Mouse (Mus musculus) kidney, postnatal 14 days (tissue): ENCODE data around the gene Ly6g6e.
"Not testable (repeated sequence)": the region's sequence is repeated elsewhere in the genome, so short reads cannot be mapped to it uniquely, and the experiment has no call there.

ENCODE experiments used
- DNase-seq: peaks from one replicate; pipeline ENCODE4 v3.0.0; 2022; ENCODE audit warnings: mixed read lengths

The Ly6g6e gene

GRCm38 (mm10) chr17:35076507-35077176 is at the start of gene Ly6g6e:
Ly6g6e (plus strand) TSS chr17:35076902.
- DNase-seq = no peak

- no peak for DNase-seq
Observed at GRCm38 (mm10) chr17:35027277-35028068, 49.2 kb upstream of the Ly6g6e start, which contains the start of gene Sapcd1. Sapcd1 (minus strand) TSS chr17:35028016.

DNA sequence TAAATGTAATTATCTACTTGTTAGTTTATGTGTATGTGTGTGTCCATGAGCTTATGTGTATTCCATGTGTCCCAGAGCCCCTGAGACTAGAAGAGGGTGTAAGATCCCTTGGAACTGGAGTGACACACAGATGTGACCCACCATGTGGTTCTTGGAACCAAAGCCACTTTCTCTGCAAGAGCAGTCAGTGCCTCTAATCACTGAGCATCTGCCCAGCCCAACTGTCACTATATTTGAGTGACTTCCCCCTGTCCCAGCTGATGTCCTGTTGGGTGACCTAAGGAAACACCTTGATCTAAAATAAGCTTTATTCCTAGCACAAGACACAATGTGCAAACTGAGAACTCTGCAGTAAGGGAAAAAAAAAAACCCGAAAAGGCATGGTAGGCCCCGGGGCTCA is 48.4 kb upstream of the Ly6g6e start:
- DNase-seq = no peak

- no peak for DNase-seq
Observed at GRCm38 (mm10) chr17:35029691-35030532, 46.8 kb upstream of the Ly6g6e start.

DNA sequence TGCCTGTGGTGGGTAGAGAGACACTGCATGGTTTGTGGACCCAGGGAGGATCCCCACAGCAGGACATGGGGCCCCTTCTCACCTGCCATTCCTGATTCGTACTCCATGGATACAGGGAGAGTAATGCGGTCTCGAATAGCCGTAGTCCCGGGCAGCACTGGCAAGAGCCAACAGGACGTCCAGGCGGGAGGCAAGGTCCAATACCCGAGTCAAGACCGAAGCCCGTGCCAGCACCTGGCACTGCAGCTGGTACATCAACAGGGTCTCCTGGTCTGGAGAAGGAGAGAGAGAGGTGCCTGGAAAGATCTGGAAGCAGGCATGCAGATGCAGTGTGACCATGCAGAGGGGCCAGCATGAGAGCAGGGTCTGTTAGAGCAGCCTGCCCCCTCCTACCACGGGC is 45.4 kb upstream of the Ly6g6e start:
- DNase-seq = no peak

DNA sequence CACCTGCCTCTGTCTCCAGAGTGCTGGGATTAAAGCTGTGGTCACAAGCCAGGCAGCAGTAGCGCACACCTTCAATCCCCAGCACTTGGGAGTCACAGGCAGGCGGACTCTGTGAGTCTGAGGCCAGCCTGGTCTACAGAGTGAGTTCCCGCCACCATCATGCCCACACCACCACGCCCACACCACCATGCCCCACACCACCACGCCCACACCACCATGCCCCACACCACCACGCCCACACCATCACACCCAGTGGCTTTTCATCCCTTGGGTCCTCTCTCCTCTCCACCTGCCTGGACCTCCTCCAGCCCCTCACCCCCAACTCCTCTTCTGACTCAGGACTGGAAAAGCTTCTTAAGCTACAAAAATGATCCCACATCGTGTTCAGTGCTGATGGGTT is 44.8 kb upstream of the Ly6g6e start:
- DNase-seq = no peak

DNA sequence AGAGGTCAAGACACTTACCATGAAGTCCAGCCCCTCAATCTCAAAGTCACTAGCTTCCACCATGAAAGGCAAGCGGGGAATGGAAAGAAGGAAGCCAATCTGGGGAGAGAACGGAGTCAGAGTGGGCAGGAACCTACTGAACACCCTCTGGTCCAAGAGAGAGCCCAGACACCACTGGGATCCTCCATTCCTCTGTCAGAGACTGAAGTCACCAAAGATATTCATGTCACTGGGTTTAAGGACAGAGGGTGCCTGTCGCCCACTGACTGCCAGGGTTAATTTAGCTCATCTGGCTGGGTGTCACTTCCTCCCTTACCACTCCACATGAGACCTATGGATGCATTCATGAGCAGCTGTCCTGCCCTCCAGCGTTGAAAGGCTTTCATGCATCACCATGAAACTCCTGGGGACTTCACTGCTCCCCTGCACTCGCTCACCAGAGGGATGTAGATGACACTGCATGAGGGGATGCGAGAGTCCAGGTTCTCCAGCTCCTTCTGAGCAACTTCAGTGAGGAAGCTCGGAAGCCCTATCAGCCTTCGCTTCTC is 44.3 kb upstream of the Ly6g6e start:
- DNase-seq = no peak

GRCm38 (mm10) chr17:35033703-35034102 is 43.0 kb upstream of the Ly6g6e start:
- not testable (repeated sequence) for DNase-seq

DNA sequence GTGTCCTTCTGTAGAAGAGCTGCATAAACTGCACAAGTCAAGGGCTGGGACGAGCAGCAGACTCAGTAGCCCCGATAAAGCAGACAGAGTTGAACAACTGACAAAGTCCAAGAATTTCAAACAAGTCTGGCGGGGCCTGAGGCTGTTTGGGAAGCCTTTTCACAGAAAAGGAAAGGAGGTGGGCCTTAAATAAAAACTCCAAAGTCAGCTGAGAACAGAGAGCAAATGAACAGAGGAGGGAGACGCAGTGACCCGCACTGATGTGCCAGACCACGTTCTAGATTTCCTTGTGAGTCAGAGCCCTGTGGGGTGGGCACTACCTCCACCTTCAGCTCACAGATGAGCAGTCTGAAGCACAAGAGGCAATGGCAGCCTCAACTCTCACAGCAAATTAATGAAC is 41.8 kb upstream of the Ly6g6e start:
- no peak for DNase-seq

GRCm38 (mm10) chr17:35039121-35039873 is 37.4 kb upstream of the Ly6g6e start:
- DNase-seq = no peak

DNA sequence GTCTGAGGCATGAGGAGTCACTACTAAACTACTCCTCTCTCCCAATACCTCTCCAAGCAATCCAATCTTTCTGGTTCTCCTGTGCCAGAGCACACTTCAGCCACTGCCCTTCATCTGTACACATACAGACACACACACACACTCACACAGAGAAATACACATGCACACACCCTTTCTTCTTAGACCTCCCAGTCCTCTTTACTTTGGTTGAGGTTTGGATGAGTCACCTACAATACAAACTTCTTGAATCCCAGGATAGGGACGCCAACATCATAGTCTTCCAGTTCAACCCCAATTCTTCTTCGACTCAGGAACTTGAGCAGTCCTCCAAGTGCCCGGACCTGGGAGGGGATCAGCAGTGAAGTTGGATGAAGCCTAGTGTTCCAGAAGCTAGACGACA is 32.9 kb upstream of the Ly6g6e start:
- no peak for DNase-seq

DNA sequence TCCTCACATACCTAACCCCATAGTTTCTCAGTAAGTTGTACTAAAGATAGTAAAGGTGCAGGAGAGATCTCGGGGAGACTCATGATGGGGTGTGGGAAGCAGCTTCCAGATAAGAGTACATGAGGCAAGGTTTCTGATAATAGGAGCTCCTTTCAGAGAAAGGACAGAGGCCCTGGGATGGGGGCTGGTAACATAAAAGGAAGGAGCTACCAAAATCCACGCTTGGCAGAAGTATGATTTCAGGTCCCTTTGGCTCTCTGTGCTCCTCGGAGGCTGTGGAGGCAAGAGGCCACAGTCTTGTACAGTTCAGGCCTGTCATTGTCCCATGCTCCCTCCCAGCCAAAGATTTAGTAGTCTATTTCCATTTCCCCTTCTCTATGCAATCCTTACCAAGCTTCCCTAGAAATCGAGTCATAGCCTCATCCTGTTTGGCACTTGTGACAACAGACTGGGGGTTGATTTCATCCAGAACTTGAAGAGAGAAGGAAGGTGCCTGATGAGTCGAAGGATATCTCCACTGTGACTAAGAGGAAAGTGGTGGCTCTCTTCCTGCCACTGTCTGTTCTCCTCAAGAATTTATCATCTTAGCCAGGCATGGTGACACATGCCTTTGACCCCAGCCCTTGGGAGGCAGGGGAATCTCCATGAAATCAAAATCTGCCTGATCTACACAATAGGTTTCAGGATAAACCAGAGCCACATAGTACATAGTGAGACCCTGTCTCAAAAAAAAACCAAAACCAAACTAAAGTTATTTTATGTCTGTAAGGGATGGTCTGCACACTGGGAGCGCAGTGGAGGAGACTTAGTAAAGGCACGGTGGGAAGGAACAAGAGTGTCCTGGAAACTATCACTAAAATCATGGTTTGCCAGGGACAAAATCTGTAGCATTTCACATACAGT is 31.5 kb upstream of the Ly6g6e start:
- no peak for DNase-seq

DNA sequence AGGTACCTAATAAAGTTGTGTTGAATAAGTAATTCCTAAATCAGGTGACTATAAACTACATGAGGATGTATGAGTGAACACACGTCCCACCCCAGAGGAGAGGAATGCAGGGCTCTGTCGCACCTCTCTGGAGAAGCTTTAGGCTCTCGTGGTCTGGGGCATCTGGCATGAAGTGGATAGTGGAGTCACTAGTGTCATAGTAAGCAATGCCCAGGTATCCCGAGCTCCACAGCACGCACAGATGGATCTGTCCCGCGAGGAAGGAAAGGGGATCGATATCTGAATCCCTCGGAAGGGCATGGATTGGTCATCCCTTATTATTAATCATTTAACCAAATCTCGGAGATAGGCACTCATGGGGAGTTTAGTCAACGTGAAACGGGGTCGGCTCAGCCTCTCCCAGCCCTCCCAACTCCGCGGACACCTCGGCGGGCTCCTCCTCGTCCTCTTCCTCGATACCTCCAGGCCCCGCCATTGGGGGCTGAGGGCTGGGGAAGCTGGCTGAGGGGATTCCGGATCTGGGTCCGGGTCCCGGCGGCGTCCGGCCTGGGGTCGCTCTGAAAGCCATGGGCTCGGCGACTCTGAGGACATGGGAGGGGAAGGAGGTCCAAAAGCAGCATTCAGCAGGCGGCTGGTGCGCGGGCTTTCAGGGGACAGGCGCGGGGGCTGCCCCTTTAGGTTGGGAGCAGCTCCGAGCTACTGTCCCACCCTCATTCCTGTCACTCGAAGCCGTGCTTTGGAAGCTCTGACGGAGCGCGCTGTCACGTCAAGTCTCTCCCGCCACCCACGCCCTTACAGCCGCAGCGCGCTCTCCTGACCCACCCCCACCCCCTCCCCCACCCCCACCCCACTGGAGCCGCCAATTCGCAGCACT is 30.7 kb upstream of the Ly6g6e start:
- DNase-seq = no peak

- peak; percentile 99 for DNase-seq
Observed at GRCm38 (mm10) chr17:35046681-35047455, 29.8 kb upstream of the Ly6g6e start, which contains the start of gene Msh5. Msh5 (minus strand) TSS chr17:35046745.

GRCm38 (mm10) chr17:35047688-35048087 is 29.0 kb upstream of the Ly6g6e start:
- DNase-seq = peak; percentile 73

GRCm38 (mm10) chr17:35048149-35048931 is 28.4 kb upstream of the Ly6g6e start:
- peak; percentile 32 for DNase-seq

GRCm38 (mm10) chr17:35048932-35049440 is 27.7 kb upstream of the Ly6g6e start:
- no peak for DNase-seq

DNA sequence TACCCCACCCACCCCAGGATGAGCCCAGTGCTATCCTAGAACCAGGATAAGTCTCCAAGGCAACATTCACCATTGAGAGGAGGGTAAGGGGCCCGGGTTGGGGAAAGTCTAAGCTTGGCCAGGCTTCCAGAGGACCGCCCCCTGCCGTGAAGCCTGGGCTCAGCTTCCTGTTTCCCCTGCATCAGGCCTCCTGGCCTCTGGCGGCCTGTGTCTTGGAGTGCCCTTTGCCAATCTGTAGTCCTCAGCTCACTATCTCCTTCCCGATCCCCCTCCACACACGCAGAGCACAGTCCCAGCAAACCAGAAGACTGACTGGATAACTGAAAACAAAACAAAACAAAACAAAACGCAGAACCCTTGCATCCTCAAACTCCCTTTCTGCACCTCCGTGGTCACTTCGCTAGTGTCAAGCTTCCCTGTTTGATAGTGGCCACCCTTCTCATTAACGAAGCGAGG is 27.1 kb upstream of the Ly6g6e start, which contains the start of gene Clic1:
Gene Clic1 (plus strand): TSS at position 406 of the 456 bp plus-strand sequence.
- peak; percentile 72 for DNase-seq
